Mouse (Mus musculus): ENCODE results near the gene E2f6.

GRCm38 (mm10) chr12:16834701-16835100 is 23.9 kb downstream of the E2f6 start:
- TF ChIP-seq GATA1 (IDR thresholded peaks at IDR 0.05; ENCODE audit: borderline replicate concordance, low read length) (no peak), CTCF (IDR thresholded peaks at IDR 0.05; ENCODE audit: low read depth, low read length) (no peak)

Data from G1E (cell line).